Comparison of ENCODE assay signal across 8 mouse cellular contexts in the genomic region with DNA sequence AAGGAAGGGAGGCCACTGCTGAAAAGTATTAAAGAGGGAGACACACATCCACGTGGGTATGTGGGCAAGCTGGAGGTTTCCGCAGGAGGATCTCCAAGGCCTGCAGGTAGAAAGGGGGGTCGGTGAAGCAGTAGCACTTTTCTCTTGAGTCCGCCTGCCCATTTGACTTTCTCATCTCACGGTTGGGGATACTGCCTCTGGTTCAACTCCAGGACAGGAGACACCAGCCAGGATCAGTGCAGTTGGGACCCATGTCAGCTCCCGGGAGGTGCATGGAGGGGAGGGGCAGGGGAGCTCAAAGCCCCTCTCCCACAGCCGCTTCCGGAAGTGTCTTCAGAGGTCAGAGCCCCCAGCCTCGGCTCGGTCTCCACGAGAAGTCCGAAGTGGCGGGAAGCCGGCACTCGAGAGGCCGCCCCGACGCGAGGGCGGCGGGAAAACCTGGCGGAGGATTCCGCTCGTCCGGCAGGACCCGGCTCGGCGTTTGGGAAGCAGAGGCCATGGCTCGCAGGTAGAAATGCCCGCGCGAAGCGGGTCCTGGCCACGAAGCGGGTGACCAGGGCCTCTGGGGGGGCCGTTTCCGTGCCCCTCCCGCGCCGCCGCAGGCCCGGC. TPM values are rescaled to one million over a fixed set of nuclear protein-coding genes. Genes with fewer than 3 reads are reported as not detected.
DNase-seq lines count a peak whose midpoint lies in the region; ATAC-seq and TF ChIP-seq lines count a peak whose summit lies in the region.

No protein-coding gene starts in this region.

- H3K36me3 ChIP-seq in forebrain, embryonic 11.5 days (ENCODE audit: control insufficient read depth, insufficient read depth, low read length): no peaks in the 10 kb centered on the region
- no peaks in the 10 kb centered on the region for H3K36me3 ChIP-seq in liver, embryonic 14.5 days (replicated peaks; ENCODE audit: control insufficient read depth, insufficient read depth, low read depth)
- H3K36me3 ChIP-seq in neural tube, embryonic 14.5 days (ENCODE audit: control insufficient read depth, insufficient read depth, low read length): no peaks in the 10 kb centered on the region

- peak overlapping the region; percentile 91 for H3K4me3 ChIP-seq in layer of hippocampus, adult 2 months
- peak overlapping the region; percentile 96 for H3K4me3 ChIP-seq in forebrain, embryonic 11.5 days (ENCODE audit: low read depth, low read length)
- peak overlapping the region; percentile 85 to 96 for H3K4me3 ChIP-seq in liver, embryonic 14.5 days (ENCODE audit: insufficient read depth in 1 of 2, low read depth in 2 of 2, low read length in 2 of 2)
- H3K4me3 ChIP-seq in neural tube, embryonic 14.5 days (ENCODE audit: low read depth, low read length): peak overlapping the region; percentile 99

- peaks cover 2% of the 10 kb centered on the region; the same call in 1 of the 2 replicates for H3K4me1 ChIP-seq in forebrain, embryonic 11.5 days (replicated peaks; ENCODE audit: control insufficient read depth, insufficient read depth, low read length)
- H3K4me1 ChIP-seq in liver, embryonic 14.5 days (replicated peaks; ENCODE audit: control insufficient read depth in 2 of 2, insufficient read depth in 2 of 2, low read length in 1 of 2): peaks cover 7 to 24% of the 10 kb centered on the region in 2 experiments
- H3K4me1 ChIP-seq in neural tube, embryonic 14.5 days (ENCODE audit: control insufficient read depth, insufficient read depth, low read length): peaks cover 19% of the 10 kb centered on the region

- H3K27ac ChIP-seq in layer of hippocampus, adult 2 months: peak overlapping the region; percentile 98
- H3K27ac ChIP-seq in forebrain, embryonic 11.5 days (ENCODE audit: low read depth, low read length): peak overlapping the region; percentile 99
- peak overlapping the region; percentile 79 for H3K27ac ChIP-seq in liver, embryonic 14.5 days
- peak overlapping the region; percentile 97 for H3K27ac ChIP-seq in neural tube, embryonic 14.5 days (ENCODE audit: low read depth, low read length)

- H3K9ac ChIP-seq in forebrain, embryonic 11.5 days (ENCODE audit: low read length): peak overlapping the region; percentile 99
- H3K9ac ChIP-seq in liver, embryonic 14.5 days (replicated peaks): peak overlapping the region; percentile 96
- H3K9ac ChIP-seq in neural tube, embryonic 14.5 days (replicated peaks; ENCODE audit: low read depth, low read length): peak overlapping the region; percentile 98

- TF ChIP-seq CTCF in layer of hippocampus, adult 2 months (conservative IDR thresholded peaks at IDR 0.05): no peak
- no peak for TF ChIP-seq CTCF in liver, embryonic 14.5 days (IDR thresholded peaks at IDR 0.05; ENCODE audit: low read depth)

- WGBS in forebrain, embryonic 11.5 days: under 1% methylated on average over 39 of the region's 42 CpGs
- under 1% methylated on average over 42 of the region's 42 CpGs for WGBS in liver, embryonic 14.5 days (ENCODE audit: insufficient replicate concordance)
- WGBS in neural tube, embryonic 14.5 days: under 1% methylated on average over 40 of the region's 42 CpGs

- H3K9me3 ChIP-seq in forebrain, embryonic 11.5 days (ENCODE audit: control insufficient read depth, low read length): no peaks in the 10 kb centered on the region
- no peaks in the 10 kb centered on the region for H3K9me3 ChIP-seq in liver, embryonic 14.5 days (ENCODE audit: control insufficient read depth, low read length)
- no peaks in the 10 kb centered on the region for H3K9me3 ChIP-seq in neural tube, embryonic 14.5 days (ENCODE audit: control insufficient read depth, low read length)

- peak; percentile 8 to 33 for DNase-seq in layer of hippocampus, adult 2 months (ENCODE audit: low spot score in 2 of 2)
- DNase-seq in layer of hippocampus, adult 9-10 months (ENCODE audit: low spot score): no peak
- DNase-seq in WW6 (ENCODE audit: low read depth, low spot score): peak; percentile 50
- peak; percentile 89 for DNase-seq in forebrain, embryonic 11.5 days (ENCODE audit: low spot score)
- DNase-seq in liver, embryonic 14.5 days (ENCODE audit: low read depth in 3 of 3, low spot score in 3 of 3): peak; percentile 43 to 51 (median 45)
- DNase-seq in thymus, postnatal 36 days: peak; percentile 53 to 59

- peak; percentile 79 for ATAC-seq in forebrain, embryonic 11.5 days (replicated peaks; ENCODE audit: low FRiP score)
- peak; percentile 34 for ATAC-seq in inflammation-experienced regulatory T-cells, adult 6 months
- peak; percentile 54 for ATAC-seq in liver, embryonic 14.5 days (ENCODE audit: insufficient read depth)
- peak; percentile 64 for ATAC-seq in neural tube, embryonic 14.5 days (ENCODE audit: low read depth)

- TF ChIP-seq EP300 in liver, embryonic 14.5 days (IDR thresholded peaks at IDR 0.05; ENCODE audit: low read depth): no peak

- H3K4me2 ChIP-seq in forebrain, embryonic 11.5 days (ENCODE audit: low read depth, low read length, severe bottlenecking): peak overlapping the region; percentile 73
- peak overlapping the region; percentile 93 for H3K4me2 ChIP-seq in liver, embryonic 14.5 days (ENCODE audit: low read depth)
- peak overlapping the region; percentile 61 for H3K4me2 ChIP-seq in neural tube, embryonic 14.5 days (ENCODE audit: low read depth, low read length)

- H3K27me3 ChIP-seq in forebrain, embryonic 11.5 days (ENCODE audit: control insufficient read depth, insufficient read depth, low read length): no peaks in the 10 kb centered on the region
- H3K27me3 ChIP-seq in liver, embryonic 14.5 days (ENCODE audit: control insufficient read depth, insufficient read depth, low read length): no peaks in the 10 kb centered on the region
- peaks cover 3% of the 10 kb centered on the region; the same call in 1 of the 2 replicates for H3K27me3 ChIP-seq in neural tube, embryonic 14.5 days (ENCODE audit: control insufficient read depth, insufficient read depth, low read length)

RNA-seq across cellular contexts. Expression of gene Cul1, which starts 0.4 kb away (rescaled TPM):
- 100 to 1,000 TPM; 106 to 117 TPM for total RNA-seq in layer of hippocampus, adult 2 months (2021)
- 221 and 234 TPM in 2 replicates for polyA plus RNA-seq in forebrain, embryonic 11.5 days (2014; fragmentation: Nextera tagmentation; extraction: Ambion mirVana)
- 10 to 100 TPM; 62.2 to 69.1 (median 68.9) TPM for polyA plus RNA-seq in inflammation-experienced regulatory T-cells, adult 6 months (2017; shearing (Covaris generic))
- polyA plus RNA-seq in liver, embryonic 14.5 days (2012; rRNA removed): 21.9 and 37.5 TPM in 2 replicates
- 64.6 and 67.6 TPM in 2 replicates for polyA plus RNA-seq in liver, embryonic 14.5 days (2014; fragmentation: Nextera tagmentation; extraction: Ambion mirVana)
- polyA plus RNA-seq in neural tube, embryonic 14.5 days (2014; fragmentation: Nextera tagmentation; extraction: Ambion mirVana): 137 and 143 TPM in 2 replicates
